Mouse (Mus musculus) right cerebral cortex, postnatal 4 days (tissue): Measurements from ENCODE around the gene Itpkb.

Experiments
- DNase-seq: peaks from one replicate; pipeline ENCODE4 v3.0.0-alpha.2; 2022

Itpkb gene

GRCm38 (mm10) chr1:180473566-180473965, 143.3 kb downstream of the Itpkb start:
- no peak for DNase-seq
